Comparison of ENCODE assay signal across 27 mouse cellular contexts in the genomic region with DNA sequence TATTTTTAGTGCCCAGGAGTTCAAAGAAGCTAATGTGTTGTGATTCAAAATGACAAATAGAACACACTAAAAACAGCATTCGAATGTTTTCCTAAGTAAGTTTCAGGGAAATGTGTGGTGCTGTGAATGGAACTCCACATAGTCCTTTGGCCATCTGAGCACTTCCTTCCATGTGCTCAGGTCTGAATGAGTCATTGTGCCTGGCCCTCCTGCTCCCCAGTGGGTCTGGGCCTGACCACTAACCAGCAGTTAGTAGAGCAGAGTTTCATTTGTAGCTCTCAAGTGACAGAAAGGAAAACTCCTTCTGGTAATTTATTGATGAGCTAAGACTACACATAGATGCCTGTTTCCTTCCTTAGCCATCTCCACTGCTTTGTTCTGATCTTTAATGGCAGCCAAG.
"Had no signal": no experiment of that assay in that cellular context is flagged by ENCODE, and none has a peak within 500 bp of the region (broad histone marks: within the 10 kb centered on the region; RNA-seq: fewer than 3 reads in every experiment).

No protein-coding gene starts in this region.

- H3K4me3 ChIP-seq: heart, adult 2 months; heart, embryonic 13.5 days; heart, embryonic 15.5 days; hindbrain, embryonic 13.5 days; hindbrain, embryonic 15.5 days; kidney, embryonic 15.5 days; layer of hippocampus, adult 2 months; limb, embryonic 13.5 days; liver, embryonic 13.5 days; liver, embryonic 15.5 days had no signal

- H3K9ac ChIP-seq: heart, embryonic 13.5 days; heart, embryonic 15.5 days; hindbrain, embryonic 13.5 days; hindbrain, embryonic 15.5 days; kidney, embryonic 15.5 days; limb, embryonic 13.5 days; liver, embryonic 13.5 days; liver, embryonic 15.5 days had no signal

- H3K36me3 ChIP-seq: heart, embryonic 13.5 days; heart, embryonic 15.5 days; hindbrain, embryonic 13.5 days; hindbrain, embryonic 15.5 days; kidney, embryonic 15.5 days; limb, embryonic 13.5 days; liver, embryonic 13.5 days; liver, embryonic 15.5 days had no signal

- H3K4me2 ChIP-seq: heart, embryonic 11.5 days; heart, embryonic 13.5 days; heart, embryonic 15.5 days; hindbrain, embryonic 13.5 days; hindbrain, embryonic 15.5 days; kidney, embryonic 15.5 days; limb, embryonic 13.5 days; liver, embryonic 11.5 days; liver, embryonic 13.5 days; liver, embryonic 15.5 days had no signal

- H3K27ac ChIP-seq: heart, adult 2 months; heart, embryonic 13.5 days; heart, embryonic 15.5 days; hindbrain, embryonic 13.5 days; hindbrain, embryonic 15.5 days; hindbrain, postnatal 0 days; kidney, embryonic 15.5 days; kidney, postnatal 0 days; layer of hippocampus, adult 2 months; limb, embryonic 13.5 days; liver, embryonic 13.5 days; liver, embryonic 15.5 days had no signal

- ATAC-seq: hindbrain, postnatal 0 days; intestine, embryonic 16.5 days had no signal

- H3K9me3 ChIP-seq: heart, embryonic 13.5 days; heart, embryonic 15.5 days; hindbrain, embryonic 13.5 days; hindbrain, embryonic 15.5 days; kidney, embryonic 15.5 days; limb, embryonic 13.5 days; liver, embryonic 13.5 days; liver, embryonic 15.5 days had no signal

- H3K27me3 ChIP-seq: heart, embryonic 13.5 days; heart, embryonic 15.5 days; hindbrain, embryonic 13.5 days; hindbrain, embryonic 15.5 days; kidney, embryonic 15.5 days; limb, embryonic 13.5 days; liver, embryonic 13.5 days; liver, embryonic 15.5 days had no signal

- DNase-seq: gastrocnemius, postnatal 14 days; gastrocnemius, postnatal 36 days; heart, adult 11 months; heart, adult 2 months; heart, postnatal 14 days; heart, postnatal 36 days; kidney, adult 11 months; kidney, adult 2 months; kidney, adult 9 months; kidney, postnatal 14 days; kidney, postnatal 36 days; layer of hippocampus, postnatal 36 days; liver; liver, embryonic 13.5 days had no signal

- H3K4me1 ChIP-seq: heart, embryonic 13.5 days; heart, embryonic 15.5 days; hindbrain, embryonic 13.5 days; hindbrain, embryonic 15.5 days; kidney, embryonic 15.5 days; limb, embryonic 13.5 days; liver, embryonic 13.5 days; liver, embryonic 15.5 days had no signal
